Mouse (Mus musculus): ENCODE measurements at regions not wholly inside any gene's neighbourhood (a gene's known extent, or its start where the extent isn't known, plus 50 kb on each side); places are given as distances from the start of the nearest gene placed in this dataset.

GRCm38 (mm10) chr1:158147525-158147924 is 208.6 kb downstream of the Brinp2 start:
- H3K36me3 ChIP-seq (ENCODE audit: insufficient read depth): no peaks in the 10 kb centered on the region
- H3K27ac ChIP-seq (ENCODE audit: low read depth, low read length): no peak overlapping the region
- H3K27me3 ChIP-seq (ENCODE audit: insufficient read depth, low read length): no peaks in the 10 kb centered on the region
- H3K4me2 ChIP-seq (ENCODE audit: low read depth): no peak overlapping the region
- H3K4me1 ChIP-seq (ENCODE audit: insufficient read depth): 0 out of 2 replicates have a peak, but pooled peaks cover 4% of the 10 kb centered on the region
- H3K4me3 ChIP-seq (ENCODE audit: low read depth, low read length): no peak overlapping the region
- H3K9ac ChIP-seq: no peak overlapping the region
- ATAC-seq: peak; percentile 27; the same call in 1 of the 2 replicates
- 10% methylated on average over 3 of the region's 3 CpGs for WGBS
- no peak for TF ChIP-seq CTCF (IDR thresholded peaks at IDR 0.05; ENCODE audit: low read depth)
- no peaks in the 10 kb centered on the region for H3K9me3 ChIP-seq (ENCODE audit: low read length)
- peak; percentile 35 for DNase-seq

GRCm38 (mm10) chr1:158148035-158148434 is 208.1 kb downstream of the Brinp2 start:
- H3K4me2 ChIP-seq (ENCODE audit: low read depth): no peak overlapping the region
- no peak overlapping the region for H3K4me3 ChIP-seq (ENCODE audit: low read depth, low read length)
- H3K36me3 ChIP-seq (ENCODE audit: insufficient read depth): no peaks in the 10 kb centered on the region
- WGBS: 51% methylated on average over 5 of the region's 5 CpGs
- TF ChIP-seq CTCF (IDR thresholded peaks at IDR 0.05; ENCODE audit: low read depth): no peak
- H3K9me3 ChIP-seq (ENCODE audit: low read length): no peaks in the 10 kb centered on the region
- H3K9ac ChIP-seq: no peak overlapping the region
- no peak overlapping the region for H3K27ac ChIP-seq (ENCODE audit: low read depth, low read length)
- no peaks in the 10 kb centered on the region for H3K27me3 ChIP-seq (ENCODE audit: insufficient read depth, low read length)
- 0 out of 2 replicates have a peak, but pooled peaks cover 4% of the 10 kb centered on the region for H3K4me1 ChIP-seq (ENCODE audit: insufficient read depth)
- DNase-seq (no peak), ATAC-seq (no peak)

GRCm38 (mm10) chr1:158161111-158161510 is 195.0 kb downstream of the Brinp2 start:
- Histone ChIP-seq H3K9me3 (ENCODE audit: low read length) (no peaks in the 10 kb centered on the region), H3K4me2 (ENCODE audit: low read depth) (no peak overlapping the region), H3K4me1 (ENCODE audit: insufficient read depth) (peaks cover 6% of the 10 kb centered on the region; the same call in 1 of the 2 replicates), H3K27me3 (ENCODE audit: insufficient read depth, low read length) (no peaks in the 10 kb centered on the region), H3K4me3 (ENCODE audit: low read depth, low read length) (no peak overlapping the region), H3K27ac (ENCODE audit: low read depth, low read length) (no peak overlapping the region), H3K36me3 (ENCODE audit: insufficient read depth) (no peaks in the 10 kb centered on the region), H3K9ac (no peak overlapping the region)
- DNase-seq (no peak), ATAC-seq (no peak; the same call in 1 of the 2 replicates)
- no peak for TF ChIP-seq CTCF (IDR thresholded peaks at IDR 0.05; ENCODE audit: low read depth)
- WGBS: 23% methylated on average over 2 of the region's 2 CpGs

- H3K4me3 ChIP-seq (ENCODE audit: low read depth, low read length): no peak overlapping the region
- H3K27me3 ChIP-seq (ENCODE audit: insufficient read depth, low read length): no peaks in the 10 kb centered on the region
- no peaks in the 10 kb centered on the region for H3K9me3 ChIP-seq (ENCODE audit: low read length)
- H3K27ac ChIP-seq (ENCODE audit: low read depth, low read length): 0 out of 2 replicates have a peak overlapping the region, but pooled peaks have one; percentile 16
- peak; percentile 87 for ATAC-seq
- no peak overlapping the region for H3K9ac ChIP-seq
- H3K36me3 ChIP-seq (ENCODE audit: insufficient read depth): no peaks in the 10 kb centered on the region
- peaks cover 6% of the 10 kb centered on the region; the same call in 1 of the 2 replicates for H3K4me1 ChIP-seq (ENCODE audit: insufficient read depth)
- H3K4me2 ChIP-seq (ENCODE audit: low read depth): peak overlapping the region; percentile 10; the same call in 1 of the 2 replicates
- 5% methylated on average over 6 of the region's 6 CpGs for WGBS
- DNase-seq: peak; percentile 65
- no peak for TF ChIP-seq CTCF (IDR thresholded peaks at IDR 0.05; ENCODE audit: low read depth)
Observed at GRCm38 (mm10) chr1:158161533-158161932, 194.6 kb downstream of the Brinp2 start.

GRCm38 (mm10) chr1:158163411-158163810 is 192.7 kb downstream of the Brinp2 start:
- no peak for TF ChIP-seq CTCF (IDR thresholded peaks at IDR 0.05; ENCODE audit: low read depth)
- no peak overlapping the region for H3K9ac ChIP-seq
- H3K9me3 ChIP-seq (ENCODE audit: low read length): no peaks in the 10 kb centered on the region
- H3K4me2 ChIP-seq (ENCODE audit: low read depth): no peak overlapping the region
- no peak overlapping the region for H3K4me3 ChIP-seq (ENCODE audit: low read depth, low read length)
- peaks cover 6% of the 10 kb centered on the region; the same call in 1 of the 2 replicates for H3K4me1 ChIP-seq (ENCODE audit: insufficient read depth)
- DNase-seq: no peak
- no peaks in the 10 kb centered on the region for H3K27me3 ChIP-seq (ENCODE audit: insufficient read depth, low read length)
- no peak for ATAC-seq
- no peak overlapping the region for H3K27ac ChIP-seq (ENCODE audit: low read depth, low read length)
- H3K36me3 ChIP-seq (ENCODE audit: insufficient read depth): no peaks in the 10 kb centered on the region

- Histone ChIP-seq H3K4me1 (ENCODE audit: insufficient read depth) (no peaks in the 10 kb centered on the region), H3K9me3 (ENCODE audit: low read length) (no peaks in the 10 kb centered on the region), H3K4me3 (ENCODE audit: low read depth, low read length) (no peak overlapping the region), H3K9ac (no peak overlapping the region), H3K4me2 (ENCODE audit: low read depth) (no peak overlapping the region), H3K36me3 (ENCODE audit: insufficient read depth) (no peaks in the 10 kb centered on the region), H3K27me3 (ENCODE audit: insufficient read depth, low read length) (no peaks in the 10 kb centered on the region), H3K27ac (ENCODE audit: low read depth, low read length) (no peak overlapping the region)
- ATAC-seq (no peak), DNase-seq (no peak)
- no peak for TF ChIP-seq CTCF (IDR thresholded peaks at IDR 0.05; ENCODE audit: low read depth)
- WGBS: 42% methylated on average over 3 of the region's 3 CpGs
Observed at GRCm38 (mm10) chr1:158170006-158170405, 186.1 kb downstream of the Brinp2 start.

GRCm38 (mm10) chr1:158180095-158180494 is 176.0 kb downstream of the Brinp2 start:
- no peaks in the 10 kb centered on the region for H3K27me3 ChIP-seq (ENCODE audit: insufficient read depth, low read length)
- ATAC-seq (no peak), DNase-seq (no peak)
- TF ChIP-seq CTCF (IDR thresholded peaks at IDR 0.05; ENCODE audit: low read depth): peak; percentile 34; the same call in 1 of the 2 replicates
- 47% methylated on average over 4 of the region's 4 CpGs for WGBS
- H3K4me2 ChIP-seq (ENCODE audit: low read depth): no peak overlapping the region
- H3K4me3 ChIP-seq (ENCODE audit: low read depth, low read length): no peak overlapping the region
- H3K9me3 ChIP-seq (ENCODE audit: low read length): no peaks in the 10 kb centered on the region
- H3K9ac ChIP-seq: no peak overlapping the region
- H3K36me3 ChIP-seq (ENCODE audit: insufficient read depth): no peaks in the 10 kb centered on the region
- no peaks in the 10 kb centered on the region for H3K4me1 ChIP-seq (ENCODE audit: insufficient read depth)
- H3K27ac ChIP-seq (ENCODE audit: low read depth, low read length): no peak overlapping the region
